Mouse (Mus musculus) right cerebral cortex, postnatal 25 days (tissue): ENCODE data around the gene H2-Q4.
"Not testable (repeated sequence)": the region's sequence is repeated elsewhere in the genome, so short reads cannot be mapped to it uniquely, and the experiment has no call there.

Source experiments
- DNase-seq: peaks from one replicate; pipeline ENCODE4 v3.0.0; 2022

The H2-Q4 gene

GRCm38 (mm10) chr17:35420206-35420810 lies 40.9 kb downstream of the H2-Q4 start:
- not testable (repeated sequence) for DNase-seq

- not testable (repeated sequence) for DNase-seq
These were observed 41.9 kb downstream of the H2-Q4 start for GRCm38 (mm10) chr17:35421331-35421730.

- DNase-seq = not testable (repeated sequence)
These were observed 42.9 kb downstream of the H2-Q4 start for GRCm38 (mm10) chr17:35422360-35422759.

GRCm38 (mm10) chr17:35423131-35423810 lies 43.9 kb downstream of the H2-Q4 start:
- not testable (repeated sequence) for DNase-seq

- DNase-seq = not testable (repeated sequence)
These were observed 44.7 kb downstream of the H2-Q4 start for GRCm38 (mm10) chr17:35424106-35424505.

- not testable (repeated sequence) for DNase-seq
These were observed 45.4 kb downstream of the H2-Q4 start, which contains the start of gene H2-Q6 for GRCm38 (mm10) chr17:35424624-35425416. TSS of gene H2-Q6 (plus strand) at chr17:35424850.

GRCm38 (mm10) chr17:35425474-35425873 lies 46.1 kb downstream of the H2-Q4 start:
- DNase-seq = not testable (repeated sequence)

- DNase-seq = not testable (repeated sequence)
These were observed 49.5 kb downstream of the H2-Q4 start for GRCm38 (mm10) chr17:35428883-35429282.

- not testable (repeated sequence) for DNase-seq
These were observed 51.3 kb downstream of the H2-Q4 start for GRCm38 (mm10) chr17:35430671-35431070.

GRCm38 (mm10) chr17:35432167-35432566 lies 52.8 kb downstream of the H2-Q4 start:
- DNase-seq = not testable (repeated sequence)

GRCm38 (mm10) chr17:35434836-35435235 lies 55.4 kb downstream of the H2-Q4 start:
- DNase-seq = not testable (repeated sequence)
